Mouse (Mus musculus): ENCODE data around the gene Arhgap17. TPM values are rescaled to one million over a fixed set of nuclear protein-coding genes. Genes with fewer than 3 reads are reported as not detected.

Arhgap17 gene
- total and polyA plus RNA-seq, 3 experiments = 6.7 to 56.1 (median 7.4) TPM

DNA sequence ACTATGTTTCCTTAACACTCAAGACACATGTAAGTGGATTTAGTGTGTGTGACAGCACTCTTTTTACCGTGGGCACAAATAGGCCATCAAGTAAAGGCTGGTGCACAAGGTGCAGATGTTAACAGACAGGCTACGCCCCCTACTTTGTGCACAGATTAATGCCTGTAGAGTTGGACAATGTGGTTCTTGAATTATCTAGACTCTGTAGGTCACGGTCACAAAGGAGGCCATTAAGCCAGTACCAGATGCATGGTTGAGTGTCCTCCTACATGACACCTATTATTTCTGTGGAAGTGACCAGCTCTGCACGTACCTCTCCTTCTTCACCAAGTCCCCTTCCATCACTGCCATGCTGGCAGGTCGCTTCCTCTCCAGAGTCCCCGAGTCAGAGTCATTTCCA, 73.6 kb downstream of the Arhgap17 start:
- H3K27ac ChIP-seq (ENCODE audit: insufficient read depth, low read depth) = no peak overlapping the region
- no peaks in the 10 kb centered on the region for H3K9me3 ChIP-seq (replicated peaks; ENCODE audit: low read length)
- H3K4me1 ChIP-seq (ENCODE audit: control insufficient read depth in 1 of 2, insufficient read depth in 2 of 2) = peaks cover 0 to 20% of the 10 kb centered on the region in 2 experiments; a peak in 2 of 4 replicates
- H3K79me2 ChIP-seq (replicated peaks; ENCODE audit: control insufficient read depth, extremely low read depth, insufficient read depth, poor library complexity, severe bottlenecking) = no peaks in the 10 kb centered on the region; the same call in 1 of the 2 replicates
- in situ Hi-C loops (cut with MboI; ENCODE audit: low pct_ligation_motif_present, low pct_unique_long_range_greater_than_20kb, low sequenced_read_pairs) = no loop called here
- dilution Hi-C loops (cut with MboI; ENCODE audit: extremely low pct_ligation_motif_present, extremely low pct_unique_long_range_greater_than_20kb, low sequenced_read_pairs) = no loop called here
- TF ChIP-seq ZNF384 (IDR thresholded peaks at IDR 0.05; ENCODE audit: low read depth, low read length) (no peak), TBP (conservative IDR thresholded peaks at IDR 0.05; ENCODE audit: low read depth, low read length) (no peak), JUND (conservative IDR thresholded peaks at IDR 0.05; ENCODE audit: low read depth, low read length) (no peak), ELF1 (IDR thresholded peaks at IDR 0.05; ENCODE audit: low read depth, low read length) (no peak), GABPA (IDR thresholded peaks at IDR 0.05; ENCODE audit: insufficient replicate concordance, low read depth, low read length) (no peak), UBTF (IDR thresholded peaks at IDR 0.05; ENCODE audit: low read depth, low read length) (no peak), EP300 (IDR thresholded peaks at IDR 0.05; ENCODE audit: low read length) (no peak), SMC3 (IDR thresholded peaks at IDR 0.05; ENCODE audit: low read depth, low read length) (no peak), USF2 (conservative IDR thresholded peaks at IDR 0.05; ENCODE audit: low read depth, low read length) (no peak), USF1 (IDR thresholded peaks at IDR 0.05; ENCODE audit: low read depth, low read length) (no peak), HCFC1 (IDR thresholded peaks at IDR 0.05; ENCODE audit: low read depth, low read length) (no peak), IRF4 (IDR thresholded peaks at IDR 0.05; ENCODE audit: low read depth, low read length) (no peak), ZMIZ1 (IDR thresholded peaks at IDR 0.05; ENCODE audit: low read depth, low read length) (no peak)
- no peak overlapping the region for H3K4me2 ChIP-seq (ENCODE audit: insufficient read depth, low read depth, poor library complexity, severe bottlenecking)
- DNase-seq (ENCODE audit: extremely low read depth) = no peak
- H3K9ac ChIP-seq (ENCODE audit: insufficient read depth, low read depth) = no peak overlapping the region
- peaks cover 57 to 95% of the 10 kb centered on the region in 2 experiments for H3K36me3 ChIP-seq (replicated peaks in 1 of 2; ENCODE audit: control insufficient read depth in 1 of 2, insufficient read depth in 1 of 2, low read length in 1 of 2)
- no peaks in the 10 kb centered on the region for H3K27me3 ChIP-seq (replicated peaks)
- no peak overlapping the region for H3K4me3 ChIP-seq (replicated peaks in 1 of 3; ENCODE audit: low read depth in 2 of 3, low read length in 2 of 3, poor library complexity in 1 of 3)

DNA sequence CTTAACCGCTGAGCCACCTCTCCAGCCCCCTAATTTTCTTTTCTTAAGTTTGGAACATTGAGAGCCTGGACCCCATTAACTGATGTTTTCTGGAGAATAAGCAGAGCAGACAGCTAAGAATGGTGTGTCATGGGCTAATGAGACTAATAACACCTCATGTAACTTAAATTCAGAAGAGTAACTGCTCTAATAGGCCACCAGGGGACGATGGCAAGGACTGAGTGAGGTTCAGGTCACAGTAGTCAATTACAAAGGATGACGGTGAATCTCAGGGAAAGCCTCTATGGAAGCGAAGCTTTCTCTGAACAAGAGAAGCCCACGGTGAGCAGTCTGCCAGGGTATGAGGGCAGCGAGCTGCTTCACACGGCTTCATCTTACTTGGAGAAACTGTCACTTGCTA, 74.3 kb downstream of the Arhgap17 start:
- Histone ChIP-seq H3K4me1 (ENCODE audit: control insufficient read depth in 1 of 2, insufficient read depth in 2 of 2) (peaks cover 0 to 20% of the 10 kb centered on the region in 2 experiments; a peak in 2 of 4 replicates), H3K4me3 (replicated peaks in 1 of 3; ENCODE audit: low read depth in 2 of 3, low read length in 2 of 3, poor library complexity in 1 of 3) (no peak overlapping the region), H3K79me2 (replicated peaks; ENCODE audit: control insufficient read depth, extremely low read depth, insufficient read depth, poor library complexity, severe bottlenecking) (no peaks in the 10 kb centered on the region; the same call in 1 of the 2 replicates), H3K4me2 (ENCODE audit: insufficient read depth, low read depth, poor library complexity, severe bottlenecking) (no peak overlapping the region), H3K9me3 (replicated peaks; ENCODE audit: low read length) (no peaks in the 10 kb centered on the region), H3K9ac (ENCODE audit: insufficient read depth, low read depth) (no peak overlapping the region), H3K27me3 (replicated peaks) (no peaks in the 10 kb centered on the region), H3K27ac (ENCODE audit: insufficient read depth, low read depth) (no peak overlapping the region), H3K36me3 (replicated peaks in 1 of 2; ENCODE audit: control insufficient read depth in 1 of 2, insufficient read depth in 1 of 2, low read length in 1 of 2) (peaks cover 58 to 98% of the 10 kb centered on the region in 2 experiments)
- dilution Hi-C loops (cut with MboI; ENCODE audit: extremely low pct_ligation_motif_present, extremely low pct_unique_long_range_greater_than_20kb, low sequenced_read_pairs) (no loop called here), in situ Hi-C loops (cut with MboI; ENCODE audit: low pct_ligation_motif_present, low pct_unique_long_range_greater_than_20kb, low sequenced_read_pairs) (no loop called here)
- no peak for DNase-seq (ENCODE audit: extremely low read depth)
- TF ChIP-seq POLR2A (IDR thresholded peaks at IDR 0.05; ENCODE audit: low read depth, low read length) (no peak), SMC3 (IDR thresholded peaks at IDR 0.05; ENCODE audit: low read depth, low read length) (peak; percentile 32), CTCF (conservative IDR thresholded peaks at IDR 0.05 in 1 of 2, IDR thresholded peaks at IDR 0.05 in 1 of 2; ENCODE audit: low read depth in 2 of 2, low read length in 2 of 2) (peak in 1 of 2 experiments; percentile 30; a peak in 2 of 4 replicates)

All from CH12.LX (cell line).